Mouse (Mus musculus): Measurements from ENCODE around the gene Fcgrt. TPM values are rescaled to one million over a fixed set of nuclear protein-coding genes. Genes with fewer than 3 reads are reported as not detected.
A peak's percentile ranks its signal among the peaks of the same experiment; 100 is the strongest.
"Not testable (repeated sequence)": the region's sequence is repeated elsewhere in the genome, so short reads cannot be mapped to it uniquely, and the experiment has no call there.

Fcgrt gene
- 138 and 149 TPM in 2 replicates for polyA plus RNA-seq (2015; fragmentation: Nextera tagmentation; extraction: Ambion mirVana)

- Histone ChIP-seq H3K27me3 (ENCODE audit: control insufficient read depth, insufficient read depth, low read length) (no peaks in the 10 kb centered on the region), H3K4me3 (replicated peaks; ENCODE audit: low read length) (peak within 1 kb of the TSS; percentile 51), H3K4me1 (ENCODE audit: control insufficient read depth, insufficient read depth, low read length) (peaks cover 16% of the 10 kb centered on the region; the same call in 1 of the 2 replicates), H3K4me2 (ENCODE audit: low read depth, low read length) (peak within 1 kb of the TSS; percentile 60), H3K36me3 (ENCODE audit: control insufficient read depth, insufficient read depth, low read length) (no peaks in the 10 kb centered on the region), H3K9ac (ENCODE audit: low read length) (peak within 1 kb of the TSS; percentile 80), H3K9me3 (replicated peaks; ENCODE audit: control insufficient read depth, low read length) (no peaks in the 10 kb centered on the region), H3K27ac (ENCODE audit: low read length) (peak within 1 kb of the TSS; percentile 93)
- peak; percentile 94 for ATAC-seq (ENCODE audit: insufficient read depth, low FRiP score)
- 16% methylated on average over 7 of the region's 7 CpGs for WGBS
Observed at GRCm38 (mm10) chr7:45103652-45104180, at the start of gene Fcgrt. Fcgrt (minus strand) TSS chr7:45103851.

- H3K4me3 ChIP-seq (replicated peaks; ENCODE audit: low read length); H3K36me3 ChIP-seq (ENCODE audit: control insufficient read depth, insufficient read depth, low read length); H3K9me3 ChIP-seq (replicated peaks; ENCODE audit: control insufficient read depth, low read length); H3K27me3 ChIP-seq (ENCODE audit: control insufficient read depth, insufficient read depth, low read length); ATAC-seq (ENCODE audit: insufficient read depth, low FRiP score); H3K27ac ChIP-seq (ENCODE audit: low read length): not testable (repeated sequence)
- H3K4me2 ChIP-seq (ENCODE audit: low read depth, low read length), result peak overlapping the region; percentile 88
- H3K4me1 ChIP-seq (ENCODE audit: control insufficient read depth, insufficient read depth, low read length), result peaks cover 34% of the 10 kb centered on the region
- H3K9ac ChIP-seq (ENCODE audit: low read length), result 0 out of 2 replicates have a peak overlapping the region, but pooled peaks have one; percentile 92
- WGBS, result 83% methylated on average over 2 of the region's 2 CpGs
Observed at GRCm38 (mm10) chr7:45153052-45153451, 49.4 kb upstream of the Fcgrt start.

GRCm38 (mm10) chr7:45151303-45151702 is 47.7 kb upstream of the Fcgrt start:
- ATAC-seq (ENCODE audit: insufficient read depth, low FRiP score), result no peak
- Histone ChIP-seq H3K9me3 (replicated peaks; ENCODE audit: control insufficient read depth, low read length) (no peaks in the 10 kb centered on the region), H3K4me1 (ENCODE audit: control insufficient read depth, insufficient read depth, low read length) (peaks cover 34% of the 10 kb centered on the region), H3K4me3 (replicated peaks; ENCODE audit: low read length) (no peak overlapping the region), H3K4me2 (ENCODE audit: low read depth, low read length) (no peak overlapping the region), H3K9ac (ENCODE audit: low read length) (no peak overlapping the region), H3K27ac (ENCODE audit: low read length) (peak overlapping the region; percentile 85), H3K36me3 (ENCODE audit: control insufficient read depth, insufficient read depth, low read length) (no peaks in the 10 kb centered on the region), H3K27me3 (ENCODE audit: control insufficient read depth, insufficient read depth, low read length) (no peaks in the 10 kb centered on the region)
- 22% methylated on average over 11 of the region's 11 CpGs for WGBS

DNA sequence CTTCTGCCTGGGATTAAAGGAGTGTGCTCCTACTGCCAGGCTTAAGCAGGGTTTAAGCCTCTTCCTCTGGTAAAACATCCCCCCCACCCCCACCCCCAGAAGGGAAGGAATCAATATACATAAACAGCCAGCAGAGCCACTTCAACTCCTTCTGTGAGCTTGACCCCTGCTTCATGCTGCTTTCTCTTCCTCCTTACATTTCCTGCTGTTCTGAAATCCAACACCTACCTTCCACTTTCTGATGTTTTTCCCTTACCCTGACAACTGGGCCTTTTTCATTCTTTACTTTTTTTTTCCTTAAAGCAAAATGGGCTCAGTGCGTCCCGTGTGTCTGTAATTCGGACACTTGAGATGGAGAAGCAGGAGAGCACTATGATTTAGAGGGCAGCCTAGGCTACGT is 46.7 kb upstream of the Fcgrt start:
- no peak for ATAC-seq (ENCODE audit: insufficient read depth, low FRiP score)
- no peak overlapping the region for H3K4me3 ChIP-seq (replicated peaks; ENCODE audit: low read length)
- 0 out of 2 replicates have a peak overlapping the region, but pooled peaks have one; percentile 11 for H3K4me2 ChIP-seq (ENCODE audit: low read depth, low read length)
- H3K36me3 ChIP-seq (ENCODE audit: control insufficient read depth, insufficient read depth, low read length), result no peaks in the 10 kb centered on the region; the same call in 1 of the 2 replicates
- no peaks in the 10 kb centered on the region for H3K27me3 ChIP-seq (ENCODE audit: control insufficient read depth, insufficient read depth, low read length)
- H3K9ac ChIP-seq (ENCODE audit: low read length), result 0 out of 2 replicates have a peak overlapping the region, but pooled peaks have one; percentile 3
- peak overlapping the region; percentile 85 for H3K27ac ChIP-seq (ENCODE audit: low read length)
- H3K9me3 ChIP-seq (replicated peaks; ENCODE audit: control insufficient read depth, low read length), result no peaks in the 10 kb centered on the region
- H3K4me1 ChIP-seq (ENCODE audit: control insufficient read depth, insufficient read depth, low read length), result peaks cover 34% of the 10 kb centered on the region
- 48% methylated on average over 4 of the region's 4 CpGs for WGBS

DNA sequence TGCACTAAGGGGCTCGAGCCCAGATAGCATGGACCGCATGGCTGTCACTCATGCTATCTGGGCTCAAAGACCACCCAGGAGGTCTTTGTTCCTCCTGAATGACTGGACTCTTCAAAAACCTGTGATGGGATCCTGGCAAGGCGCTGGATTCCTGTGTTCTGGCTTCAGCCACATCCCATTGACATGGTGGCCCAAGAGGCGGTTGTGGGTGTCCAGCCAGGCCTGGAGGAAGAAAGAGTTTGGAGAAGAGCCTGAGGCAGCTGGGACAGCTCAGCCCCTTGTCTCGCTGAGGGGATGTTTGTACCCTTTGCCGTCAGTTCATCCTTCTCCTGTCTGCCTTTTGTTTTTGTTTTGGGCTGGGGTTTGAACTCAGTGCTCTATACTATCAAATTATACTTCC is 45.9 kb upstream of the Fcgrt start:
- no peaks in the 10 kb centered on the region for H3K27me3 ChIP-seq (ENCODE audit: control insufficient read depth, insufficient read depth, low read length)
- peak overlapping the region; percentile 85 for H3K27ac ChIP-seq (ENCODE audit: low read length)
- WGBS, result 57% methylated on average over 6 of the region's 6 CpGs
- no peak overlapping the region for H3K4me2 ChIP-seq (ENCODE audit: low read depth, low read length)
- no peaks in the 10 kb centered on the region; the same call in 1 of the 2 replicates for H3K36me3 ChIP-seq (ENCODE audit: control insufficient read depth, insufficient read depth, low read length)
- H3K4me1 ChIP-seq (ENCODE audit: control insufficient read depth, insufficient read depth, low read length), result peaks cover 28% of the 10 kb centered on the region
- H3K9ac ChIP-seq (ENCODE audit: low read length), result no peak overlapping the region
- H3K4me3 ChIP-seq (replicated peaks; ENCODE audit: low read length), result no peak overlapping the region
- no peaks in the 10 kb centered on the region for H3K9me3 ChIP-seq (replicated peaks; ENCODE audit: control insufficient read depth, low read length)
- ATAC-seq (ENCODE audit: insufficient read depth, low FRiP score), result no peak

- Histone ChIP-seq H3K27me3 (ENCODE audit: control insufficient read depth, insufficient read depth, low read length) (no peaks in the 10 kb centered on the region), H3K27ac (ENCODE audit: low read length) (peak overlapping the region; percentile 17; the same call in 1 of the 2 replicates), H3K9me3 (replicated peaks; ENCODE audit: control insufficient read depth, low read length) (no peaks in the 10 kb centered on the region), H3K9ac (ENCODE audit: low read length) (no peak overlapping the region), H3K4me2 (ENCODE audit: low read depth, low read length) (no peak overlapping the region), H3K36me3 (ENCODE audit: control insufficient read depth, insufficient read depth, low read length) (no peaks in the 10 kb centered on the region; the same call in 1 of the 2 replicates), H3K4me1 (ENCODE audit: control insufficient read depth, insufficient read depth, low read length) (peaks cover 27% of the 10 kb centered on the region), H3K4me3 (replicated peaks; ENCODE audit: low read length) (no peak overlapping the region)
- ATAC-seq (ENCODE audit: insufficient read depth, low FRiP score), result no peak
- 65% methylated on average over 4 of the region's 4 CpGs for WGBS
Observed at GRCm38 (mm10) chr7:45148534-45149098, 45.0 kb upstream of the Fcgrt start.

- H3K4me2 ChIP-seq (ENCODE audit: low read depth, low read length), result no peak overlapping the region
- no peaks in the 10 kb centered on the region; the same call in none of the 2 replicates for H3K36me3 ChIP-seq (ENCODE audit: control insufficient read depth, insufficient read depth, low read length)
- no peak overlapping the region for H3K4me3 ChIP-seq (replicated peaks; ENCODE audit: low read length)
- H3K27me3 ChIP-seq (ENCODE audit: control insufficient read depth, insufficient read depth, low read length), result no peaks in the 10 kb centered on the region
- ATAC-seq (ENCODE audit: insufficient read depth, low FRiP score), result no peak
- H3K9ac ChIP-seq (ENCODE audit: low read length), result no peak overlapping the region
- H3K4me1 ChIP-seq (ENCODE audit: control insufficient read depth, insufficient read depth, low read length), result peaks cover 22% of the 10 kb centered on the region
- WGBS, result 79% methylated on average over 11 of the region's 11 CpGs
- no peak overlapping the region for H3K27ac ChIP-seq (ENCODE audit: low read length)
- no peaks in the 10 kb centered on the region for H3K9me3 ChIP-seq (replicated peaks; ENCODE audit: control insufficient read depth, low read length)
Observed at GRCm38 (mm10) chr7:45147899-45148298, 44.2 kb upstream of the Fcgrt start.

DNA sequence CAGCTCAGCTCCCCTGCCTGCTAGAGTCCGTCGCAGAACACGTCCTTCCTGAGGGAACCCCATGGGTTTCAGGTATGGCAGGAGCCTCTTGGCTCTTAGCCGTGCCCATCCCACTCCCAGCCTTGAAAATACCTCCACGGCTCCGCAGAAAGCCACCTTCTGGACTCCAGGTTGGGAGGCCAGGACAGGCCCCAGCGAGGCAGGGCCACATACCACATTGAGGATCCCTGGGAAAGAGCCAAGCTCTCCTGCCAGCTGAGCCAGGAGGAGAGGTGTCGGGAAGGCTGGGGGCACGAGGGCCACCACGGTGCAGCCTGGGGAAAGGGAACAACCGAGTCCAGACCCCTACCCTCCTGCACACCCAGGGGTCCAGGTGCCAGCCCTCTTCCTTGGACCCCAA is 43.6 kb upstream of the Fcgrt start:
- WGBS, result 95% methylated on average over 11 of the region's 11 CpGs
- Histone ChIP-seq H3K9ac (ENCODE audit: low read length) (no peak overlapping the region), H3K4me2 (ENCODE audit: low read depth, low read length) (no peak overlapping the region), H3K27me3 (ENCODE audit: control insufficient read depth, insufficient read depth, low read length) (no peaks in the 10 kb centered on the region), H3K27ac (ENCODE audit: low read length) (no peak overlapping the region), H3K36me3 (ENCODE audit: control insufficient read depth, insufficient read depth, low read length) (no peaks in the 10 kb centered on the region; the same call in none of the 2 replicates), H3K4me3 (replicated peaks; ENCODE audit: low read length) (no peak overlapping the region), H3K4me1 (ENCODE audit: control insufficient read depth, insufficient read depth, low read length) (peaks cover 22% of the 10 kb centered on the region), H3K9me3 (replicated peaks; ENCODE audit: control insufficient read depth, low read length) (no peaks in the 10 kb centered on the region)
- ATAC-seq (ENCODE audit: insufficient read depth, low FRiP score), result no peak

- H3K36me3 ChIP-seq (ENCODE audit: control insufficient read depth, insufficient read depth, low read length), result no peaks in the 10 kb centered on the region; the same call in none of the 2 replicates
- 0 out of 2 replicates have a peak overlapping the region, but pooled peaks have one; percentile 33 for H3K9ac ChIP-seq (ENCODE audit: low read length)
- no peaks in the 10 kb centered on the region for H3K9me3 ChIP-seq (replicated peaks; ENCODE audit: control insufficient read depth, low read length)
- no peak for ATAC-seq (ENCODE audit: insufficient read depth, low FRiP score)
- no peak overlapping the region for H3K4me3 ChIP-seq (replicated peaks; ENCODE audit: low read length)
- peaks cover 11% of the 10 kb centered on the region for H3K4me1 ChIP-seq (ENCODE audit: control insufficient read depth, insufficient read depth, low read length)
- 89% methylated on average over 8 of the region's 8 CpGs for WGBS
- no peaks in the 10 kb centered on the region for H3K27me3 ChIP-seq (ENCODE audit: control insufficient read depth, insufficient read depth, low read length)
- H3K27ac ChIP-seq (ENCODE audit: low read length), result no peak overlapping the region
- no peak overlapping the region for H3K4me2 ChIP-seq (ENCODE audit: low read depth, low read length)
Observed at GRCm38 (mm10) chr7:45145460-45145859, 41.8 kb upstream of the Fcgrt start.
